Mouse (Mus musculus): Measurements from ENCODE around the gene Adamtsl1.

Adamtsl1 gene

DNA sequence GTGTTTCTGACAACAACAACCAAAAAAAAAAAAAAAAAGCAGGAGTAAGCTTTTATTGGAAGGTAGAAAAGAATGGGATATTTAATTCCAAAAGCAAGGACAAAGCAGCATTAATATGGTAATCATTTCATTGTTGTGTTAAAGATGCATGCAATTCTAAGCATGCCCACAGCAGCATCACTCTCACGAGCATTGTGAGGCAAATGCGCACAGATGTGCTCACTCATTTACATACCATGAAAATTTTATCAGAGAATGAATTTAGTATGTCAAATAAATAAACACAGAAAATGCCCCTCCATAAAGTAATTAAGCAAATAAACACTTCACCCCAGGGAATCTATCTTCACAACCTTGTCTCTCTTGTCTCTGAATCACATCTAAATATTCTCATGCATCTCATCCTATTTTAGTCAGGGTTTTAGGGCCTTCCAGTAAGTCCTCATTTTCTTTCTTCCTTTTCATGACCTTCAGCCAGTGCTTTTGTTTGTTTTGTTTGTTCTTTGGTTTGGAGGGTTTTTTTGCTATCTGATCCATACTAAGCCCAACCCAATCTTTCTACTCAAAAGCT, 728.0 kb downstream of the Adamtsl1 start:
- no peak for DNase-seq

DNA sequence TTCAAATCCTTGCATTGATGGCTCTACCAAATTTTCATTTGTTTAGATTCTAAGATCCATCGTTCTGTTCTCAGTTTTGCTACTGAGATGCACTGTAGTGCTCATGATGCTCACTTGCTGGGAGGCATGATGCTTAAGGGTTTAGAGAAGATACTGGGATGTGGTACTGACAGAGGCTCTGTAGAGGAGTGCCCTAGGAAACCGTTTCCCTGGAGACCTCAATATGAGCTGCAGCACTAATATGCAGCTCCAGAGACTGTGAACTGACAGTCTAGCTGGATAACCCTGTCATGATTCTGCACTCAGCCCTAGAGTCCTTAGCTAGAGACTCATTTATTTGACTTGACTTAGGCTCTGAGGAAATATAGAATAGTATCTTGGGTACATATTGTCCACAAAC, 756.1 kb downstream of the Adamtsl1 start:
- DNase-seq: no peak

DNA sequence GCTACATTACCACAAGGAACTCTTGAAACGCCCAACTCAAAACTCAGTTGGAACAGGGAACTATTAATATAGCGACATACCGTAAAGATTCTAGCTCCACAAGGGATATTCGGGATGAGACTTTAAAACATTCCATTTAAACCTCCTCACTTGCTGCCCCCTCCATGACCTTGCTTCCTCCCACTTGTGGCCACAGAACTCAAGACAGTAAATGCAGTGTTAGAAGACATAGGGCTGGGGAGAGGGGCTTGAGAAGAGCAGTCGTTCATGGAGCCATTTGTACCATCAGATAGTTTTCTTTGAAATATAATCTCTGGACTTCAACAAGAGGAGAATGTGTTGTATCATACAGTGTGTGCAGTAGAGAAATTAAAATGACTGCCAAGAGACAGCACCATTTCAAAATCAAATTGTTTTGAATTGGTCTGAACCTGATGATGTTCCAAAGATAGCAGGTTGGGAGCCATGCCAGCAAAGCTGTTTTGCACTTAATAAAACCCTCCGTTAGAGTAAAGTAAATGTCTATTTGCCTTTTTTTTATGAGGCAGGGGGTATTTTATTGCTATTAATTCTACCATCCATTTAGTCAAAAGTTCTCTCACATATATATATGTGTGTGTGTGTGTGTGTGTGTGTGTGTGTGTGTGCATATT, 759.9 kb downstream of the Adamtsl1 start:
- DNase-seq: no peak

DNA sequence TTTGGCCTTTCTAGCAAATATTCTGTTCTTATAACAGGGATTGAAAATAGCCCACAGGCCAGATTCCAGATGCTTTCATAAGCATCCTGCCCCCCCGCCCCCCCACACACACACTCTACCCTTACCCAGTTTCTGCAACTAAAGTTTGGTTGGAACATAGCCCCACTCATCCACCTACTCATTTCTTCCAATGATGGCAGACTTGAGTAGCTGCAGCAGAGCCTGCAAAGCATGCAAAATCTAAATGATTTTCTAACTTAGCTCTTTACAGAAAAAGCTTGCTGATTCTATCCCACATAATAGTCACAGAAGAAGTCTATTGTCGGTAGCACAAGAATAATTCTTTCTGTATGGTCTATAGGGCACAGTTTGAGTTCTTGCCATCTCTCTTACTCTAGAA, 760.7 kb downstream of the Adamtsl1 start:
- DNase-seq: no peak

- no peak for DNase-seq
These were observed 762.2 kb downstream of the Adamtsl1 start for GRCm38 (mm10) chr4:86276021-86276813.

DNA sequence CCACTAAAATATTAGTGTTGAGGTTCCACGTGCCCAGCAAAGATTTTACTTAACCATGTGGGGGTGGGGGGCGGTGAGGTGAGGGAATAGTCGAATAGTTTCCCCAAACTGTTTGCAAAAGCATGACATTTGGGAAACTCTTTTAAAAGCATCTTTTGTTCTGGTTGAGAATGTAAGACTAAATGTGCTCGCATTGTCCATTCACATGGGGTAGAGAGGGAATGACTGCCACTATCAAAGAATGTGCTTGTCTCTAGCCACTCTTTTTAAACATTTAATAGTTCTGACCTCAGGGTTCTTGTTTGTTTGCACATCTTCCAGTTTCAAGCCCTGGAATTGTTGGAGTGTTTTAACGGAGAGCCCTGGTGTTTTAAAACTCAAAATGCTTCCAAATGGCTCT, 764.6 kb downstream of the Adamtsl1 start:
- DNase-seq: no peak

DNA sequence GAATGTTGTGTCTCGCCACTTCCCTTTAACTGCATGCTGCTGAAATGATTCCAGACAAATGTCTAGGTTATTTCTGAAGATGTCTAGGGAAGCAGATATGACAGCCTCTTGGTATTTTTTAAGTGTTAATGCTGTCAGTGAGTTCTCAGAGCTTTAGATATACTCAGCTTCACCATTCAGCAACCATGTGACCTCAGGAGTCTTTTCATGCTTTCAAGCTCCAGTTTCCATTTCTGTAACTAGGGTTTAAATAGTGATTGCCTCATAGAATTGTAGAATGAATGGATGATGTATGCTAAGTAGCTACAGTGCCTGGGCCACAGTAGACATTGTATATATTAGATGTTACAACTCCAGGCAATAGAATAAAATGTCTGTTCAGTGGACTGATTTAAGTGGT, 772.6 kb downstream of the Adamtsl1 start:
- no peak for DNase-seq

DNA sequence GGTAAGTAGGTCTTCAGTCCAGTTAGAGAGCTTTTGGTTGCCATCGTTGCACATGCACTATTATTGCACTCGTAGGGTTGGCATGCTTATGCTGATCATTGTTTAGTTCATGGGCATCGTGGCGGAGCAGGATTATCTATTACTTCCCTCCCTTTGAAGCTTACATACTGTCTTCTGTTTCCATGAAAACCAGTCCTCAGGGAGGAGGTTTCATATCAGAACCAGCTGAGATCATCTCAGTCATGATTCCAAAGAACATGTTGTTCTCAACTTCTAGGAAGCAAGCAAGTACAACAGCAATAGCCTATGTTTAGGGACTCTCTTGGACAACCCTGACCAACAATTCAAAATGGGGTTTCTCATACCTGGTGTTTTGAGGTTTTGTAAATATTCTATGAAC, 774.3 kb downstream of the Adamtsl1 start:
- DNase-seq: no peak

GRCm38 (mm10) chr4:86289511-86290273, 775.7 kb downstream of the Adamtsl1 start:
- DNase-seq: peak; percentile 17 to 46

- DNase-seq: no peak
These were observed 780.9 kb downstream of the Adamtsl1 start for GRCm38 (mm10) chr4:86294828-86295251.

GRCm38 (mm10) chr4:86301469-86301868, 787.5 kb downstream of the Adamtsl1 start:
- DNase-seq: no peak

- no peak for DNase-seq
These were observed 788.1 kb downstream of the Adamtsl1 start for GRCm38 (mm10) chr4:86302095-86302494.

DNA sequence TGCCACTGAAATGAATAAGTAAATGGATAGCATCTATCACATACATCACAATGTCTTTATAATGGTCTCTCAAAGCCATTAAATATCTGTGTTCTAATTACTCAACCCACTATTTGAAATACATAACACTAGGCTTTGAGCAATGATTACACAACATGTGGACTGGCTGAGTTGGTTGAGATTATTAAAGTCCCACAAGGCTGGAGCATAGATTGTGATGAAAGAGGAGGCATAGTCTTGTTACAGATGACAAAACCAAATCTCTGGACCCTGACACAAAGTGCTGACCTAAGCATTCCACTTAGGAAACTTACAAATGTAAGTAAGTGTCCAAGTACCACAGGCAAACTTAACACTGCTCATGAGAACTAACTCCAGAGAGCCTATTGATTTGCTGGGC, 792.8 kb downstream of the Adamtsl1 start:
- DNase-seq: no peak

DNA sequence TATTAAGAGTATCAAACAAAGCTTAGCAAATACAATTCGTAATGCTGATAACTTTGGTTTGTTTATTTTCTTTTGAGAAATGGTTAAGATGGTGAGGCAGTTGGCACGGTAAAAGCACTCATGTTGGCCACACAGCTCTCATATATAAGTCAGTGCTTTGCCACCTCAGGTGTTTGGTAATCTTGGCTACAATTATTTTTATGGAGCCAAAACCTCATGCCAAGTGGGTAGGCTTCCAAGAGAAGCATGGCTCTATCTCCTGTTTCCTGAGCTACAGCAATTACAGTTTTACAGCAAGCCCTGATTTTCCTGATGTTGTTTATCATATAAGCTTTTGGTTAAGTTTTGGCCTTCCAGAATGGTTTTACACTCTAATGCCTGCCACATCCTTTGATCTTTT, 795.2 kb downstream of the Adamtsl1 start:
- peak; percentile 49 to 66 for DNase-seq

DNA sequence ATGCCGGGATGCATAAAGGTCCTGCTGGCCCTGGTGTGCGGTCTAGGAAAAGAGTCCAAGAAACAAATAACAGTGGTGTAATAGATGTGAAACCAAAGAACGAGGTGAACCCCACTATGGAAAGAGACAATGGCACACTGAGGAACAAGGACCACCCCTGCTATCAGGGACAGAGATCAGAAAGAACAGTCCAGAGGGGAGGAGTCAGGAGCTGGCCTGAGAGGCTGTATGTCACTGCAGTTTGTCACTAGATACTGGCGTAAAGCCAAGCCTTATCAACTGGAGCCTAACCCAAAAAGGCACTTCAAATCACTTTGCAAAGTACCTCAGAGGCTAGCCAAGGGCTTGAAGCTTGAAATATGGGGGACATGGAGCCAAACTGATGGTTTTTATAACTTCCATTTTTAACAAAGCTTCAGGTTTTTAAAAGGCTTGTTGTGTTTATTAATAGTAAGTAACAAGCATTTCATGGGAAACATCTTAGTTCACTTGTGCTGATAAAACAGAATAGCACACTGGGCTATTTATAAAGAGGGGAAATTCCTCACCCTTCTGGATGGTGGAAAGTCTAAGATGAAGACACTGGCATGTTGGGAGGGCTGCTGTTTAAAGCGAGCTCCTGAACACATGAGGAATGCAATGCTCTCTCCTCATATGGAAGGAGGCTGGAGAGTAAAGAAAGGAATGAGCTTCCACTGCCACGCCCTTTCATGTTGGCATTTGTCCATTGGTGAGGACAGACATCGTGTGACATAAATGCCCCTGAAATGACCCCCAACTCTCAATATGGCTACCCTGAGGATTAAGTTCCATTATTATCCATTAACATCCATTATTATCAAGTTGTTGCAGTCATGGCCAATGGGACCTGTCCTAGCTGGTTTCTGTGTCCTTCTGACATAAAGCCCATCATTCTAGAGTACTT, 797.1 kb downstream of the Adamtsl1 start:
- no peak for DNase-seq

- no peak for DNase-seq
These were observed 798.4 kb downstream of the Adamtsl1 start for GRCm38 (mm10) chr4:86312366-86312765.

- peak in 1 of 2 experiments; percentile 30 for DNase-seq
These were observed 800.5 kb downstream of the Adamtsl1 start for GRCm38 (mm10) chr4:86314442-86314841.

- DNase-seq: no peak
These were observed 801.1 kb downstream of the Adamtsl1 start for GRCm38 (mm10) chr4:86315122-86315521.

- no peak for DNase-seq
These were observed 804.1 kb downstream of the Adamtsl1 start for GRCm38 (mm10) chr4:86317916-86318542.

GRCm38 (mm10) chr4:86325411-86325810, 811.4 kb downstream of the Adamtsl1 start:
- no peak for DNase-seq

- no peak for DNase-seq
These were observed 812.0 kb downstream of the Adamtsl1 start for GRCm38 (mm10) chr4:86326003-86326402.

GRCm38 (mm10) chr4:86326638-86327037, 812.7 kb downstream of the Adamtsl1 start:
- no peak for DNase-seq
